Mouse (Mus musculus) cortical plate, adult 2 months (tissue): ENCODE measurements at regions not wholly inside any gene's neighbourhood (a gene's known extent, or its start where the extent isn't known, plus 50 kb on each side); places are given as distances from the start of the nearest gene placed in this dataset.
A peak's percentile ranks its signal among the peaks of the same experiment; 100 is the strongest.

Source experiments
- H3K27ac ChIP-seq: fragments of 200-500 bp; 2 replicates; pipeline ENCODE4 v1.5.1; 2012; ENCODE audit warnings: low read length, control low read depth, inconsistent platforms; ENCODE audit not compliant: insufficient read depth
- H3K4me1 ChIP-seq: fragments of 200-500 bp; 2 replicates; pipeline ENCODE4 v1.6.1; 2011; ENCODE audit warnings: low read length; ENCODE audit not compliant: control insufficient read depth, insufficient read depth
- H3K4me3 ChIP-seq: fragments of 200-500 bp; 2 replicates; pipeline ENCODE4 v1.5.1; 2011; ENCODE audit warnings: mild to moderate bottlenecking, low read length, control low read depth; ENCODE audit not compliant: insufficient read depth
- CTCF ChIP-seq: fragments of 200-500 bp; IDR thresholded peaks from 2 replicates; pipeline ENCODE4 v1.5.1; 2011; ENCODE audit warnings: mild to moderate bottlenecking, control low read depth, low read length; ENCODE audit not compliant: insufficient read depth; ENCODE audit errors: extremely low read depth
- POLR2A ChIP-seq: fragments of 200-500 bp; IDR thresholded peaks from 2 replicates; pipeline ENCODE4 v1.6.1; 2011; ENCODE audit warnings: mild to moderate bottlenecking, low read length, control low read depth; ENCODE audit not compliant: insufficient read depth; ENCODE audit errors: extremely low read depth

DNA sequence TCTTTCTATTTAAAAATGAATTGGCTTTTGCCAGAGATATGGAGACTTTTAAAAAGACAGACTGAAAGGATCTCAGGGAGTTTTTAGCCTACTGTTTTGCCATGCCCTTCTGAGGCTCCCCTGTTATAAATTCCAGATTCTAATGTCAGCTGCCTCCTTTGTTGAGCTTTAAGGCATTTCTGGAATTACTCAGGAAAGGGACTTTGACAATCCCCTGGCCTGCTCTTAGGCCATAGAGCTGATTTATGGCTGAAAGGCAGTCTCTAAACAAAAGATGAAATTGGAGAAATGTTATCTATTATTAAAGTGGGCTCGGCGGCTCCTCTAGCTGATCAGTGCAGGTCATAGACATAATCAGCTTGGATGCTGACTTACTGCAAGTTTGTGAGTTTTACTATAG lies 231.0 kb upstream of the Rbms1 start:
- TF ChIP-seq POLR2A (no peak), CTCF (no peak)
- no peaks in the 10 kb centered on the region for H3K4me1 ChIP-seq

GRCm38 (mm10) chr2:61182424-61182979 lies 219.5 kb upstream of the Rbms1 start:
- Histone ChIP-seq H3K4me1 (no peaks in the 10 kb centered on the region), H3K4me3 (no peak overlapping the region), H3K27ac (no peak overlapping the region)
- TF ChIP-seq CTCF (no peak), POLR2A (no peak)

More for the DNA sequence above, 231.0 kb upstream of the Rbms1 start:
- H3K27ac ChIP-seq: no peak overlapping the region
- no peak overlapping the region for H3K4me3 ChIP-seq

DNA sequence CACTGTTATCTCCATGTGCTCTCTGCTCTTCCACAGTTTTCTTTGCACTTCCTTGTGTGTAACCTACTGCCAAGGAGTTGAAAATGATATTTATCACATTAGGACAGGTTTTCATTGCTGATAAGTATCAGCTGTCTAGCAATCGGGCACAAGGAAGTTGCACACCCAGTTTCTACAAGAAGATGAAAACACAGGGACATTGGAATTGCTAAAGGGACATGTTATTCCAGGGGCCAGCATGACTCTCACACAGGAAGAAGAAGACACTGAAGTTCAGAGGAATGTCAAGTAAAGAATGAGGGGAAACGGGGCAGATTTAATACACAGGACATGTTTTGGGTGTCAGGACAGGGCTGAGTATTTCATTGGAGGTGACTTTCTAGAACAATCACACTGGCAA lies 214.8 kb upstream of the Rbms1 start:
- TF ChIP-seq CTCF (no peak), POLR2A (no peak)
- H3K27ac ChIP-seq: no peak overlapping the region
- no peaks in the 10 kb centered on the region for H3K4me1 ChIP-seq
- H3K4me3 ChIP-seq: no peak overlapping the region

DNA sequence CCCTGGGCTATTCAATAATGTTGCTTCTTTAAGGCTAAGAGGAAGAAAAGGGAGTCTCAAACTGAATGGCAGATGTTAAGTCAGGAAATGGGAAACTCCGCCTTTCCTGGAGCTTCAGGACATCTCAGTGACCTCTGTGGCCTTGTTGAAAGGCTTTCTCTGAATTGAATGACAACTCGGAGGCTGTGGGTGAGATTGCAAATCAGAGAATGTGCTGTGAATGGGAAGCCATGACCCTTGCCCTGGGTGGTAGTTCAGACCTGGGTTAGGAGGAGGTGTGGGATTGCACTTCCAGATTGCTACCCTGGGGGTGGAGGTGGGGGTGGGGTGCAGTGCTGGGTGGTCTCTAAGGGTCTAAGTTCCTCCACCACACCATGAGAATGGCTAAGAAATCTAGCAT lies 213.8 kb upstream of the Rbms1 start:
- no peak for TF ChIP-seq POLR2A
- no peak for TF ChIP-seq CTCF
- Histone ChIP-seq H3K4me3 (no peak overlapping the region), H3K4me1 (no peaks in the 10 kb centered on the region), H3K27ac (no peak overlapping the region)

DNA sequence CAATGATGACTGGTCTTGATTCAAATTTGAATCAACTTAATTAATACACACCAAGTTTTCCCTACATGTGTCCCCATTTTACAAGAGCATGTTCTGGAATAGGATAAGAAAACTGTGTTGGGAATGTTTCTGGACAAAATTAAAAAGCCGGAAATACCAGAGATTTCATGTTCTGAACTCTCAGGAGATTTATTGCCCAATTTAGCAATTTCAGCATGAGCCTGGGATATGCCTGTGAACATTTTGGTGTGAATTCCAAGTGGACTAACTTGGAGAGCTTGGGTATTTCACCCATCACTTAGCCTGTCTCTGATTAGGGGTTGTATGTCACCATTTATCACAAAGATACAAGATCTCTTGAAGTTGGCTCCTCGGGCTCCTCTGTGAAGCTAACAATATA lies 210.6 kb upstream of the Rbms1 start:
- no peak overlapping the region for H3K27ac ChIP-seq
- no peak overlapping the region for H3K4me3 ChIP-seq
- no peaks in the 10 kb centered on the region for H3K4me1 ChIP-seq
- no peak for TF ChIP-seq POLR2A

DNA sequence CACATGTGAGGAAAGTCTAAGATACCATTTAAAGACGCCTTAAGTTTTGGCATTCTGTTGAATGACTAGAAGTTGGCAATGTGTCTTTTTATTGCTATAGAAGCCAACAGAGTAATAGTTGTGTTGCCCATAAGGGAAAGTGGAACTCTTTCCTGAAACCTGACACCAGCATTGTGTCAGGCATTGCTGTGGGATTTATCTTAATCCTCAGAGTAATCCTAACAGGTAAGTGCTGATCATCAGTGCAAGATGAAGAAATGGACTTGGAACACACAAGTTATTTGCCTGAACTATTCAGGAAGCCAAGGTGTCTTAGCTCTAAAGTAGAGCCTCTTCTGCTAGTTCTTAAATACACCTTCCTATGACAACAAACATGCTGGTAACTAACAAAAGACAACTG lies 198.3 kb upstream of the Rbms1 start:
- H3K27ac ChIP-seq: no peak overlapping the region
- no peak overlapping the region for H3K4me3 ChIP-seq
- no peaks in the 10 kb centered on the region for H3K4me1 ChIP-seq
- TF ChIP-seq POLR2A (no peak), CTCF (no peak)

DNA sequence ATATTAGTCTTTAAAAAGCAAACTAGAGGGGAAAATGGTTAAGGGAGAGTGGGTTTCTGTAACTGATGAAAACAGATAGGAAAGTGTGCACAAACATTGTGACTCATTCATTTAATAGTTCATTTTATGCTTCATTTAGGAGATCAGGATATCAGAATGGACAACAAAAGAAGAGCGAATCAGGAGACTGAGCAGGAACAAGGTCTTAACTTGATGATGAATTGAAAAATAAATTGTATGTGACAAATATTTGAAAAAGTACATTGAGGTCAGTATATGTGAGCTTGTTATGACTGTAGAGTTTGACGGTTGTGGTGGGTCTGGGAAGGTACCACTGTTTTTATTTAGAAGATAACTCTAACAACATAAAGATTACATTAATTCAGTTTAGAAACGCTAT lies 196.8 kb upstream of the Rbms1 start:
- H3K4me1 ChIP-seq: no peaks in the 10 kb centered on the region
- no peak for TF ChIP-seq CTCF
- TF ChIP-seq POLR2A: no peak
- no peak overlapping the region for H3K27ac ChIP-seq
- no peak overlapping the region for H3K4me3 ChIP-seq

- Histone ChIP-seq H3K27ac (0 out of 2 replicates have a peak overlapping the region, but pooled peaks have one; percentile 47), H3K4me1 (no peaks in the 10 kb centered on the region; the same call in none of the 2 replicates), H3K4me3 (no peak overlapping the region)
- no peak for TF ChIP-seq POLR2A
- TF ChIP-seq CTCF: no peak
Measured at GRCm38 (mm10) chr2:61138998-61139631, 176.1 kb upstream of the Rbms1 start.

DNA sequence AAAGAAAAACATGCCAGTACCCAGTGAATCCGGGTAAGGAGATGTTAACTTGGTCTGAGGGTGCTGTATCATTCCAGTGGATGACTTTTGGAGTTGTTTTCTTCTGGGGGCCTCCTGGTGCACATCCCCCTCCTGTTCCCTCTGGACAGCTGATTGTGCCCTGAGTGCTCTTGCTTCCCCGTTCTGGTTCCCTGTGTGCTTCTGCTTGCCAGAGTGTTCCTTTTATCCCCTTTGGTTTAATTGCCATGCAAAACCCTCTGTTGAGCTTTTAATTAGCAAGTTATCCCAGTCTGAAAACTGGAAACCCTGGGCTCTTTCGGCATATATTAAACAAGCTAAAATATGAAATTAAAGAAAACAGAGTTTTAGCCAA lies 175.6 kb upstream of the Rbms1 start:
- Histone ChIP-seq H3K4me3 (no peak overlapping the region), H3K27ac (peak overlapping the region; percentile 56; the same call in 1 of the 2 replicates), H3K4me1 (no peaks in the 10 kb centered on the region; the same call in none of the 2 replicates)
- TF ChIP-seq POLR2A (no peak), CTCF (no peak)

DNA sequence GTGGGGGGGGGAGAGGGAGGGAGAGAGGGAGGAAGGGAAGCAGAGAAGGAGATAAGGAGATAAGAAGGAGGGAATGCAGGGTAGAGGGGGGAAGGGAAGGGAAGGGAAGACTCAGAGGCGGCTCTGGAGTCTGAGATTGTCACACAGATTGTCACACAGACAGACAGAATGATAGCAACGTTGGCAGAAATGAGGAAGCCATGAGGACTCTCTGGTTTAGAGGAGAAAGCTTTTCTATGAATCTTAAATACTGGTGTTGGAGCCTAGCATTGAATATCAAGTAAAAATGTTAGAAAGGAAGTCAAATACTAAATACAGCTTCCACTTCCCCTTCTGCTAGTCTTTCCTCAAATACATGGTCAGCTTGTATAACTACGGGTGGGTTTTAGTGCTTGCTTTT lies 174.4 kb upstream of the Rbms1 start:
- no peak for TF ChIP-seq CTCF
- no peak for TF ChIP-seq POLR2A
- Histone ChIP-seq H3K4me3 (no peak overlapping the region), H3K27ac (no peak overlapping the region), H3K4me1 (no peaks in the 10 kb centered on the region; the same call in none of the 2 replicates)
